Mouse (Mus musculus) erythroblast, embryonic 14.5 days (primary cell): ENCODE results near the gene Ccdc15.

Experiments
- GATA1 ChIP-seq: IDR thresholded peaks from 2 replicates; pipeline ENCODE4 v1.6.1; 2012; ENCODE audit warnings: low read length, inconsistent platforms, mixed read lengths
- TAL1 ChIP-seq: IDR thresholded peaks from 3 replicates; pipeline ENCODE4 v1.6.1; 2012; ENCODE audit warnings: low read length, inconsistent platforms, mixed read lengths

GRCm38 (mm10) chr9:37244600-37244999 is 103.6 kb downstream of the Ccdc15 start:
- no peak for TF ChIP-seq TAL1
- no peak for TF ChIP-seq GATA1
